Mouse (Mus musculus) liver, embryonic 14.5 days (tissue): Measurements from ENCODE around the gene Bmf. TPM values are rescaled to one million over a fixed set of nuclear protein-coding genes. Genes with fewer than 3 reads are reported as not detected.

Experiments used
- ATAC-seq: fragments of 200-750 bp; cut with Nextera tagmentation; 2 replicates; pipeline ENCODE4 v1.8.0; 2017; ENCODE audit warnings: moderate number of reproducible peaks, mild to moderate bottlenecking, moderate library complexity; ENCODE audit not compliant: insufficient read depth
- DNase-seq, 3 experiments: peaks; one replicate each; pipeline ENCODE4 v3.0.0-alpha.2; 2012 to 2013; ENCODE audit warnings: low read depth in 3 of 3, low spot score in 3 of 3
- H3K27ac ChIP-seq: fragments of 300-500 bp; sonication (generic); 2 replicates; pipeline ENCODE4 v1.5.1; 2014; ENCODE audit warnings: moderate library complexity, mild to moderate bottlenecking, control low read depth, inconsistent platforms
- H3K27me3 ChIP-seq: fragments of 300-500 bp; sonication (generic); 2 replicates; pipeline ENCODE4 v1.6.1; 2014; ENCODE audit warnings: mild to moderate bottlenecking, low read length, moderate library complexity; ENCODE audit not compliant: control insufficient read depth, insufficient read depth
- H3K36me3 ChIP-seq: fragments of 300-500 bp; sonication (generic); replicated peaks from 2 replicates; pipeline ENCODE4 v1.6.1; 2014; ENCODE audit warnings: low read depth; ENCODE audit not compliant: control insufficient read depth, insufficient read depth
- H3K4me1 ChIP-seq, 2 experiments: fragments of 200-500 bp in 1 of 2; fragments of 300-500 bp in 1 of 2; sonication (generic) in 1 of 2; replicated peaks; 2 replicates each; pipeline ENCODE4 v1.6.1; 2012 to 2014; ENCODE audit warnings: antibody characterized with exemption in 1 of 2, inconsistent platforms in 1 of 2, low read length in 1 of 2; ENCODE audit not compliant: control insufficient read depth in 2 of 2, insufficient read depth in 2 of 2
- H3K4me2 ChIP-seq: fragments of 300-500 bp; sonication (generic); 2 replicates; pipeline ENCODE4 v1.6.1; 2014; ENCODE audit warnings: low read depth, mild to moderate bottlenecking, control low read depth, moderate library complexity
- H3K4me3 ChIP-seq, 2 experiments: fragments of 200-500 bp in 1 of 2; fragments of 300-500 bp in 1 of 2; sonication (generic) in 1 of 2; 2 replicates each; pipeline ENCODE4 v1.5.1; 2012 to 2014; ENCODE audit warnings: low read depth in 2 of 2, low read length in 2 of 2, mild to moderate bottlenecking in 2 of 2, control low read depth in 1 of 2, inconsistent platforms in 1 of 2, moderate library complexity in 1 of 2; ENCODE audit not compliant: insufficient read depth in 1 of 2
- H3K9ac ChIP-seq: fragments of 300-500 bp; sonication (generic); replicated peaks from 2 replicates; pipeline ENCODE4 v1.6.1; 2014; ENCODE audit warnings: mild to moderate bottlenecking, control low read depth, moderate library complexity
- H3K9me3 ChIP-seq: fragments of 300-500 bp; sonication (generic); 2 replicates; pipeline ENCODE4 v1.6.1; 2016; ENCODE audit warnings: low read length, mixed read lengths; ENCODE audit not compliant: control insufficient read depth
- CTCF ChIP-seq: IDR thresholded peaks from 2 replicates; pipeline ENCODE4 v1.5.1; 2016; ENCODE audit warnings: antibody characterized with exemption, low read depth, control low read depth
- EP300 ChIP-seq: IDR thresholded peaks from 2 replicates; pipeline ENCODE4 v1.6.1; 2016; ENCODE audit warnings: antibody characterized with exemption, low read depth
- WGBS: fragments of 180-500 bp; shearing (Covaris S2); extraction: QIAGEN DNeasy Blood & Tissue Kit; methylation state at CpG from one replicate; pipeline ENCODE4 v1.1.7; 2014; ENCODE audit not compliant: insufficient replicate concordance; 5-methylcytosine and 5-hydroxymethylcytosine counted together
- polyA plus RNA-seq, 2 experiments: library from polyadenylated mRNA; depleted of rRNA in 1 of 2; stranded (reverse) in 1 of 2; unstranded in 1 of 2; fragments of >200 nt; fragmentation: Nextera tagmentation in 1 of 2; extraction: Ambion mirVana in 1 of 2; gene quantifications; 2 replicates each; pipeline versions ENCODE4 v1.2.1 to v1.2.3; 2012 to 2014

Gene Bmf
- polyA plus RNA-seq, 2 experiments: 0.70 to 0.87 TPM

- H3K27ac ChIP-seq: no peak overlapping the region
- ATAC-seq: no peak
- no peaks in the 10 kb centered on the region for H3K9me3 ChIP-seq
- WGBS: 55% methylated on average over 16 of the region's 16 CpGs
- no peak for DNase-seq
- TF ChIP-seq EP300: no peak
- TF ChIP-seq CTCF: no peak
- no peak overlapping the region for H3K4me2 ChIP-seq
- H3K9ac ChIP-seq: no peak overlapping the region
- no peaks in the 10 kb centered on the region for H3K36me3 ChIP-seq
- no peaks in the 10 kb centered on the region for H3K27me3 ChIP-seq
- no peaks in the 10 kb centered on the region for H3K4me1 ChIP-seq
- H3K4me3 ChIP-seq: no peak overlapping the region
These were observed 36.8 kb downstream of the Bmf start for GRCm38 (mm10) chr2:118512418-118513377.

DNA sequence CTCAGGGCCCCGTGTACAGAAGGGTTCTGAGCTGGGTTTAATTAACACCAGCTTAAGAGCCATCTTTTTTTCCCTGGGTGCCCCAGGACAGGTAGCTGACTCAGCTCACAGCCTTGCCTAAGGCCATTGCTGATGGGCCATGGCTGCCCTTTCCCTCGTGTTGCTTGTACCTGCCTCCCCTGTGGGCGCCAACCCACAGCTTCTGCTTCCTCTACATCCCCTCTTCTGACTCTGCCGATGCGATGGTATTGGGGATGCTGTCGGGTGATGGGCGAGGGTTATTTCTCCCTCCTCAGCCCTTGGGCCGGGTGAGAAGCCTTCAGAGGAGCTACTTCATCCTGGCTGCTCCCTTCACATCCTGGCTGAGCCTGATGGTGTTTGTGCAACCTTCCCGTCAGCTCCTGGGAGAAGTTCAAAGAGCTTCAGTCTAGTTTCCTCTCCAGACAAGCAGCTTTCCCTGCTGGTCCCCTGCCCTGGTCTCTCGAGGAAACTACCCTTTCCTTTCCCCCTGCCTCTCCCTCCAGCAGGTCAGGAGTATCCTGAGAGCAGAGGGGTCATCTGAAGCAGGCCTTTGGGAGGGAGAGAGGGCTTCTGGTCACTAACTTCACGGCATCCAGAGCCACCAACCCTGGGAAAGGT lies 37.6 kb downstream of the Bmf start:
- Histone ChIP-seq H3K4me3 (no peak overlapping the region), H3K9ac (no peak overlapping the region), H3K27ac (no peak overlapping the region), H3K27me3 (no peaks in the 10 kb centered on the region), H3K4me2 (no peak overlapping the region), H3K4me1 (no peaks in the 10 kb centered on the region), H3K9me3 (no peaks in the 10 kb centered on the region), H3K36me3 (no peaks in the 10 kb centered on the region)
- ATAC-seq (no peak), DNase-seq (no peak)
- TF ChIP-seq EP300 (no peak), CTCF (no peak)
- WGBS: 37% methylated on average over 11 of the region's 11 CpGs

GRCm38 (mm10) chr2:118510447-118511310 lies 38.8 kb downstream of the Bmf start:
- no peak overlapping the region for H3K27ac ChIP-seq
- no peak overlapping the region for H3K4me2 ChIP-seq
- DNase-seq: no peak

DNA sequence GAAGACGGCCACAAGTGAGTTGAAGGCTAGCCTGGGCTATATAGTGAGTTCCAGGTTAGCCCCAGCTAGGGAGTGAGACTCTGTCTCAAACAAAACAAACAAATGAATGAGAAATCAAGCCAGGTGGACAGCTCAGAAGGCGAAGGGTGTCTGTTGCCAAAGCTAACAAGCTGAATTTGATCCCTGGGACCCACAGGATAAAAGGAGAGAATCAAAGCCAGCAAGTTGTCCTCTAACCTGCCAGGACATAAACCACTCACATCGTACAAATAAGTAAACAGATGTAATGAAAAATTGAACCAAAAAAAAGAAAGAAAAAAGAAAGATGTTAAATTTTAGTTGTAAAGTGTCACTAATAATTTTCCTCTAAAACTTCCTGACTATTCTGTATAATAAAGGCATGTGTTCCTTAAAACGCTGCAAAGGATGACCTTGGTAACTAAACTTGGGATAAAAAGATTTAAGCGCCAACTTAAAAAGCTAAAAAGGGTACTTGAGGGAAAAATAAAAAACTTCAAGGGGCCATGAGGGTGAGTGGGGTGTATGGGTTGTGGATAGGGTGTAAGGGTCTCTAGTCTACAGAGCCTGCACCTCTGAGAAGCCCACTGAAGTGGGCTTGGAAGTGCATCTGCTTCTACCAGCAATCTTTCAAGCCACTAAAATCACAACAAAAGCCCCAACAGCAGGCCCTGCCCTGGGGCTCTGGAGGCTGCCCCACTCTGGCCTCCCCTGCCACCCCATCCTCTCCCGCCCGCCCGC lies 39.6 kb downstream of the Bmf start:
- ATAC-seq: no peak
- Histone ChIP-seq H3K4me2 (no peak overlapping the region), H3K36me3 (no peaks in the 10 kb centered on the region), H3K4me3 (no peak overlapping the region), H3K9ac (no peak overlapping the region), H3K27ac (no peak overlapping the region), H3K9me3 (no peaks in the 10 kb centered on the region), H3K27me3 (no peaks in the 10 kb centered on the region), H3K4me1 (no peaks in the 10 kb centered on the region)
- WGBS: 67% methylated on average over 8 of the region's 8 CpGs
- DNase-seq: no peak
- TF ChIP-seq CTCF: no peak
- TF ChIP-seq EP300: no peak

More at GRCm38 (mm10) chr2:118510447-118511310, 38.8 kb downstream of the Bmf start:
- Histone ChIP-seq H3K27me3 (no peaks in the 10 kb centered on the region), H3K36me3 (no peaks in the 10 kb centered on the region), H3K9me3 (no peaks in the 10 kb centered on the region), H3K9ac (no peak overlapping the region), H3K4me1 (no peaks in the 10 kb centered on the region), H3K4me3 (no peak overlapping the region)
- no peak for ATAC-seq
- TF ChIP-seq CTCF (no peak), EP300 (no peak)
- WGBS: 66% methylated on average over 29 of the region's 29 CpGs
